Mouse (Mus musculus): Measurements from ENCODE around the gene Cmtm2a. TPM values are rescaled to one million over a fixed set of nuclear protein-coding genes. Genes with fewer than 3 reads are reported as not detected.
A peak's percentile ranks its signal among the peaks of the same experiment; 100 is the strongest.
"Not testable (repeated sequence)": the region's sequence is repeated elsewhere in the genome, so short reads cannot be mapped to it uniquely, and the experiment has no call there.

Gene Cmtm2a
- not detected in 2 replicates for polyA plus RNA-seq (2014; fragmentation: Nextera tagmentation; extraction: Ambion mirVana)

- not testable (repeated sequence) for H3K36me3 ChIP-seq (ENCODE audit: control insufficient read depth, insufficient read depth, low read length); H3K9me3 ChIP-seq (replicated peaks; ENCODE audit: control insufficient read depth, low read length); H3K9ac ChIP-seq (ENCODE audit: low read length); H3K4me3 ChIP-seq (ENCODE audit: low read depth, low read length); H3K4me2 ChIP-seq (ENCODE audit: low read length); H3K27ac ChIP-seq (ENCODE audit: low read depth, low read length); H3K27me3 ChIP-seq (replicated peaks; ENCODE audit: control insufficient read depth, insufficient read depth, low read length); H3K4me1 ChIP-seq (ENCODE audit: control insufficient read depth, insufficient read depth, low read length); DNase-seq (ENCODE audit: low spot score); ATAC-seq
- 95% methylated on average over 12 of the region's 12 CpGs for WGBS
Observed at GRCm38 (mm10) chr8:104293081-104293480, at the start of gene Cmtm2a. Gene Cmtm2a, minus strand, starts transcription at chr8:104293181.

DNA sequence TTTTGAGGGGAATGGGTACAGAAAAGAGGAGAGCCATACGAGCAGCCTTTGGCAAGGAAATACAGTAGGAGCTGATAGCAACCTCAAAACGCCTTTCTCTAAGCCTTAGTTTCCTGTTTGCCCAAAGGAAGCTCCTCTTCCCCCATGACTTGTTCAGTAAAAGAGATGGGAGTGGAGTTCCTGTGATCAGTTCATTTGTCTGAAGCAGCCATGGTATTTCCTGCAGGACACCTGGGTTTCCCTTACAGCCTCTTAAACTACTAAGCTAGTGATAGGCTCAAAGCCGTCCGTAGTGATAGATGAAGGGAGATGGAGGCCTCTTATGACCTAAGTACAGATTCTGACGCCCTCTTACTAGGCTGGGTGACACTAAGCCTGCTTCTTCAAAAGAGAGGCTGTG lies 49.4 kb upstream of the Cmtm2a start:
- no peak for DNase-seq (ENCODE audit: low spot score)
- Histone ChIP-seq H3K9me3 (replicated peaks; ENCODE audit: control insufficient read depth, low read length) (no peaks in the 10 kb centered on the region), H3K4me1 (ENCODE audit: control insufficient read depth, insufficient read depth, low read length) (no peaks in the 10 kb centered on the region), H3K4me2 (ENCODE audit: low read length) (no peak overlapping the region), H3K4me3 (ENCODE audit: low read depth, low read length) (no peak overlapping the region), H3K27ac (ENCODE audit: low read depth, low read length) (no peak overlapping the region), H3K27me3 (replicated peaks; ENCODE audit: control insufficient read depth, insufficient read depth, low read length) (no peaks in the 10 kb centered on the region), H3K36me3 (ENCODE audit: control insufficient read depth, insufficient read depth, low read length) (peaks cover 5% of the 10 kb centered on the region; the same call in 1 of the 2 replicates), H3K9ac (ENCODE audit: low read length) (no peak overlapping the region)
- no peak for ATAC-seq
- WGBS: 86% methylated on average over 5 of the region's 5 CpGs

DNA sequence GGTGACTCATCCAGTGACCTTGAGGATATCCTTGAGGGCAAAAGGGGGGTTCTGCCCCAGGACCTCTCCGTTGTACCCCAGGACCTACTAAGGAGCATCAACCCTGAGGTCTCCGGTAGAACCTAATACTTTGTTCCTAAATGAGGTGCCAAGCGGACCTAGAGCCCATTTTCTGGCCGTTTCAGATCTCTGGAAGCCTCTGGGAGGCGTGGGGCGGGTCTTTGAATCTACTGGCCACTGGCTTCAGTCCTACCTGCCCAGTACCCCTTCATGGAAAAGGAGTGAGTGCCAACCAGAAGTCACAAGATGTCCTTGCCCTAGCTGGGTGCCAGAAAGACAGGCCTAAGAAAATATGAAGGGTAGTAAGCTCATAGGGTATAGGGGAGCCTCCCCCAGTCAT lies 48.7 kb upstream of the Cmtm2a start:
- no peak for DNase-seq (ENCODE audit: low spot score)
- peak overlapping the region; percentile 80 for H3K4me2 ChIP-seq (ENCODE audit: low read length)
- ATAC-seq: no peak
- H3K27ac ChIP-seq (ENCODE audit: low read depth, low read length): no peak overlapping the region
- H3K27me3 ChIP-seq (replicated peaks; ENCODE audit: control insufficient read depth, insufficient read depth, low read length): no peaks in the 10 kb centered on the region
- no peaks in the 10 kb centered on the region for H3K4me1 ChIP-seq (ENCODE audit: control insufficient read depth, insufficient read depth, low read length)
- 40% methylated on average over 6 of the region's 6 CpGs for WGBS
- no peak overlapping the region for H3K9ac ChIP-seq (ENCODE audit: low read length)
- H3K36me3 ChIP-seq (ENCODE audit: control insufficient read depth, insufficient read depth, low read length): peaks cover 4% of the 10 kb centered on the region; the same call in 1 of the 2 replicates
- H3K9me3 ChIP-seq (replicated peaks; ENCODE audit: control insufficient read depth, low read length): no peaks in the 10 kb centered on the region
- H3K4me3 ChIP-seq (ENCODE audit: low read depth, low read length): peak overlapping the region; percentile 54; the same call in 1 of the 2 replicates

- Histone ChIP-seq H3K27ac (ENCODE audit: low read depth, low read length) (peak overlapping the region; percentile 39; the same call in 1 of the 2 replicates), H3K9ac (ENCODE audit: low read length) (peak overlapping the region; percentile 73), H3K9me3 (replicated peaks; ENCODE audit: control insufficient read depth, low read length) (no peaks in the 10 kb centered on the region), H3K27me3 (replicated peaks; ENCODE audit: control insufficient read depth, insufficient read depth, low read length) (no peaks in the 10 kb centered on the region), H3K36me3 (ENCODE audit: control insufficient read depth, insufficient read depth, low read length) (no peaks in the 10 kb centered on the region), H3K4me1 (ENCODE audit: control insufficient read depth, insufficient read depth, low read length) (no peaks in the 10 kb centered on the region), H3K4me3 (ENCODE audit: low read depth, low read length) (peak overlapping the region; percentile 54), H3K4me2 (ENCODE audit: low read length) (peak overlapping the region; percentile 80)
- DNase-seq (ENCODE audit: low spot score) (peak; percentile 73), ATAC-seq (peak; percentile 75)
- WGBS: under 1% methylated on average over 24 of the region's 24 CpGs
Observed at GRCm38 (mm10) chr8:104341106-104341561, 48.2 kb upstream of the Cmtm2a start.

- Histone ChIP-seq H3K4me2 (ENCODE audit: low read length) (peak overlapping the region; percentile 80), H3K4me1 (ENCODE audit: control insufficient read depth, insufficient read depth, low read length) (no peaks in the 10 kb centered on the region), H3K4me3 (ENCODE audit: low read depth, low read length) (peak overlapping the region; percentile 54), H3K27ac (ENCODE audit: low read depth, low read length) (no peak overlapping the region; the same call in 1 of the 2 replicates), H3K9ac (ENCODE audit: low read length) (peak overlapping the region; percentile 73), H3K27me3 (replicated peaks; ENCODE audit: control insufficient read depth, insufficient read depth, low read length) (no peaks in the 10 kb centered on the region), H3K36me3 (ENCODE audit: control insufficient read depth, insufficient read depth, low read length) (no peaks in the 10 kb centered on the region), H3K9me3 (replicated peaks; ENCODE audit: control insufficient read depth, low read length) (no peaks in the 10 kb centered on the region)
- ATAC-seq (peak; percentile 76), DNase-seq (ENCODE audit: low spot score) (peak; percentile 73)
- under 1% methylated on average over 52 of the region's 54 CpGs for WGBS
Observed at GRCm38 (mm10) chr8:104340233-104341105, 47.5 kb upstream of the Cmtm2a start.

- DNase-seq (ENCODE audit: low spot score): no peak
- H3K36me3 ChIP-seq (ENCODE audit: control insufficient read depth, insufficient read depth, low read length): no peaks in the 10 kb centered on the region
- H3K9me3 ChIP-seq (replicated peaks; ENCODE audit: control insufficient read depth, low read length): no peaks in the 10 kb centered on the region
- no peaks in the 10 kb centered on the region for H3K27me3 ChIP-seq (replicated peaks; ENCODE audit: control insufficient read depth, insufficient read depth, low read length)
- H3K4me2 ChIP-seq (ENCODE audit: low read length): peak overlapping the region; percentile 80
- no peak for ATAC-seq
- peak overlapping the region; percentile 73 for H3K9ac ChIP-seq (ENCODE audit: low read length)
- 2% methylated on average over 6 of the region's 6 CpGs for WGBS
- H3K4me3 ChIP-seq (ENCODE audit: low read depth, low read length): peak overlapping the region; percentile 54
- H3K27ac ChIP-seq (ENCODE audit: low read depth, low read length): no peak overlapping the region
- no peaks in the 10 kb centered on the region for H3K4me1 ChIP-seq (ENCODE audit: control insufficient read depth, insufficient read depth, low read length)
Observed at GRCm38 (mm10) chr8:104339983-104340232, 46.9 kb upstream of the Cmtm2a start.

DNA sequence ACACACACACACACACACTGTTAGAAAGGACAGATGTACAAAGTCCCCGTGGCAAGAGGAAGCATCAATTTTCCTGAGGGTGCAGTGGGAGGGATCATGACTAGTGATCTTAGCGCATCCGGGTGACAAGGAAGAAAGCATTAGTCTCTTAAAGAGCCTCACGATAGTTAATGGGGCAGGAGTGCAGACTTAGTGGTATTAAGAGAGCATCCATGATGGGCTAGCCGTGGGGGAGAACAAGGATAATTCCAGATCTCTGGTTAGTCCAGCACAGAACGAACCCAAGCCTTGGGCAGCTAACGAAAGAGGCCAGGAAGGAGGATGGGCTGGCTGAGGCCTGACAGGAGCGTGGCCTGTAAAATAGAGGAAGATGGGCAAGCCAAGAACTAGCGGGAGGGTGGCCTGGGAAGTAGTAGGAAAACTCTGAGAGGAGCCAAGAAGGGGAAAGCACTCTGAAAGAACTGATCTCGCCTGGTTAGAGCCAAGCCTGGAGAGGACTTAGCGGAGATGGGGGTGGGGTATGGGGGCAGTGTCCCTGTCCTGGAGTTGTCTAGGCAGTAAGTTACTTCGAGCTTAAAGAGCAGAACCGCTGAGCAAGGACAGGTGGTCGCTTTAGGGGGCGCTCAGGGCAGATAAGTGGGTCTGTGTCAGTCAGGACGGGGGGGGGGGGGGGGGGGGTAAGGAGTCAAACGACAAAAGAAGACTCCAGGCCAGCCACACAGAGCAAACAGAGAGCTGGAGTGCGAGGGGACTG lies 46.4 kb upstream of the Cmtm2a start, which contains the start of gene Cmtm3:
Gene Cmtm3 (plus strand): TSS at position 182 of the 754 bp plus-strand sequence.
- Histone ChIP-seq H3K27ac (ENCODE audit: low read depth, low read length) (no peak within 1 kb of the TSS), H3K9ac (ENCODE audit: low read length) (peak within 1 kb of the TSS; percentile 73), H3K4me3 (ENCODE audit: low read depth, low read length) (peak within 1 kb of the TSS; percentile 54), H3K4me1 (ENCODE audit: control insufficient read depth, insufficient read depth, low read length) (no peaks in the 10 kb centered on the region), H3K27me3 (replicated peaks; ENCODE audit: control insufficient read depth, insufficient read depth, low read length) (no peaks in the 10 kb centered on the region), H3K36me3 (ENCODE audit: control insufficient read depth, insufficient read depth, low read length) (no peaks in the 10 kb centered on the region), H3K9me3 (replicated peaks; ENCODE audit: control insufficient read depth, low read length) (no peaks in the 10 kb centered on the region), H3K4me2 (ENCODE audit: low read length) (peak within 1 kb of the TSS; percentile 80)
- 14% methylated on average over 15 of the region's 18 CpGs for WGBS
- no peak for ATAC-seq
- DNase-seq (ENCODE audit: low spot score): no peak

DNA sequence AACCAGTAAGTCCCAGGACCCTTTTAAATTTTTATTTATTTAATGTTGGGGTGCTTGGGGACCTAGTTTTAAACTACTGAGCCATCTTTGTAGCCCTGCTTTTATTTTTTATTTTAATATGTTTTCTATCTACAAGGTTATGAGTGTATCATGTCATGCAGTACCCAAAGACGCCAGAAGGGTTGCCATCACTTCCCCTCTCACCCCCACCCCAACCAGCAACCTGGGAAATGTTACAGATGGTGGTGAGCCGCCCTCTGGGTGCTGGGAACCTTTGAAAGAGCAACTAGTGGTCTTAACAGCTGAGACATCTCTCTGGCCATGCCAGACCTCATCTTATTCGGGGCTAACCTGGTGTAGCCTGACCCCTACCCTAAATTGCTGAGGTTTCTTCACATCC lies 44.9 kb upstream of the Cmtm2a start:
- 49% methylated on average over 3 of the region's 3 CpGs for WGBS
- no peak for ATAC-seq
- H3K4me3 ChIP-seq (ENCODE audit: low read depth, low read length): no peak overlapping the region
- no peaks in the 10 kb centered on the region for H3K36me3 ChIP-seq (ENCODE audit: control insufficient read depth, insufficient read depth, low read length)
- H3K4me2 ChIP-seq (ENCODE audit: low read length): no peak overlapping the region
- no peaks in the 10 kb centered on the region for H3K4me1 ChIP-seq (ENCODE audit: control insufficient read depth, insufficient read depth, low read length)
- H3K9me3 ChIP-seq (replicated peaks; ENCODE audit: control insufficient read depth, low read length): no peaks in the 10 kb centered on the region
- no peak overlapping the region for H3K27ac ChIP-seq (ENCODE audit: low read depth, low read length)
- no peaks in the 10 kb centered on the region for H3K27me3 ChIP-seq (replicated peaks; ENCODE audit: control insufficient read depth, insufficient read depth, low read length)
- no peak for DNase-seq (ENCODE audit: low spot score)
- no peak overlapping the region for H3K9ac ChIP-seq (ENCODE audit: low read length)

All from forebrain, embryonic 14.5 days (tissue).